13 mouse cellular contexts compared by ENCODE assay signal in the genomic region with DNA sequence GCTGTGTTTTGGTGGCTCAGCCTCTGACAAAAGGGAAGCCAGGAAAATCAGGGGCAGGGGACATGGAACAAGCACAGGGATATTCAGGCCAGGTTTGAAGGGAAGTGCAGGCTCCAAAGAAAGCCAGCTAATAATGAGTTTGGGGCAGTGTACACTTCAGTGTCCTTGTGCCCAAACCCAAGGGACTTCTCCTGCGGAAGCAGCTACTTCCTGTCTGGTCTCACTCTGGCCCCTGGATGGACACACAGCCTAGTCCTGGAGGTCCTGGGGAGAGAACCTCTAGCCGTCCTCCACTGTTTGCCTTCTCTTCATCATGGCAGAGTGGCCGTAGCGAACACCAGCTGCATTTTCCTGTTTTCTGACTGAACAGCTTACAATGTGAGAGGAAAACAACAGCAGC.
DNase-seq lines count a peak whose midpoint lies in the region; ATAC-seq and TF ChIP-seq lines count a peak whose summit lies in the region.
"Had no signal": no experiment of that assay in that cellular context is flagged by ENCODE, and none has a peak within 500 bp of the region (broad histone marks: within the 10 kb centered on the region; RNA-seq: fewer than 3 reads in every experiment).

No protein-coding gene starts in this region.

- no peak overlapping the region for H3K9ac ChIP-seq in kidney, embryonic 15.5 days
- no peak overlapping the region for H3K9ac ChIP-seq in liver, embryonic 14.5 days (replicated peaks)
- H3K9ac ChIP-seq in heart, embryonic 13.5 days = no peak overlapping the region
- H3K9ac ChIP-seq in heart, embryonic 16.5 days (ENCODE audit: low read length) = no peak overlapping the region
- H3K9ac ChIP-seq: embryonic facial prominence, embryonic 12.5 days; hindbrain, embryonic 15.5 days had no signal

- H3K27me3 ChIP-seq in kidney, embryonic 15.5 days = no peaks in the 10 kb centered on the region
- H3K27me3 ChIP-seq in liver, embryonic 14.5 days (ENCODE audit: control insufficient read depth, insufficient read depth, low read length) = no peaks in the 10 kb centered on the region
- H3K27me3 ChIP-seq in heart, embryonic 13.5 days (replicated peaks) = no peaks in the 10 kb centered on the region
- H3K27me3 ChIP-seq in heart, embryonic 16.5 days (ENCODE audit: control insufficient read depth, insufficient read depth, low read length) = no peaks in the 10 kb centered on the region
- H3K27me3 ChIP-seq: embryonic facial prominence, embryonic 12.5 days; hindbrain, embryonic 15.5 days had no signal

- no peaks in the 10 kb centered on the region for H3K36me3 ChIP-seq in kidney, embryonic 15.5 days
- no peaks in the 10 kb centered on the region for H3K36me3 ChIP-seq in liver, embryonic 14.5 days (replicated peaks; ENCODE audit: control insufficient read depth, insufficient read depth, low read depth)
- no peaks in the 10 kb centered on the region for H3K36me3 ChIP-seq in heart, embryonic 13.5 days
- H3K36me3 ChIP-seq in heart, embryonic 16.5 days (ENCODE audit: control insufficient read depth, insufficient read depth) = no peaks in the 10 kb centered on the region
- H3K36me3 ChIP-seq: embryonic facial prominence, embryonic 12.5 days had no signal

- no peaks in the 10 kb centered on the region for H3K9me3 ChIP-seq in kidney, embryonic 15.5 days (replicated peaks)
- H3K9me3 ChIP-seq in liver, embryonic 14.5 days (ENCODE audit: control insufficient read depth, low read length) = no peaks in the 10 kb centered on the region
- no peaks in the 10 kb centered on the region for H3K9me3 ChIP-seq in heart, embryonic 13.5 days
- no peaks in the 10 kb centered on the region for H3K9me3 ChIP-seq in heart, embryonic 16.5 days (replicated peaks; ENCODE audit: control insufficient read depth, low read length)
- H3K9me3 ChIP-seq: embryonic facial prominence, embryonic 12.5 days; hindbrain, embryonic 15.5 days had no signal

- DNase-seq in kidney, postnatal 25 days = no peak
- no peak for DNase-seq in liver, embryonic 14.5 days (ENCODE audit: low read depth in 3 of 3, low spot score in 3 of 3)
- DNase-seq in liver = no peak
- DNase-seq in spleen, postnatal 10 days (ENCODE audit: low spot score in 2 of 2) = no peak
- DNase-seq: adrenal gland, postnatal 25 days; cerebellum, adult 2 months; kidney, adult 11 months; lung, postnatal 36 days had no signal

- H3K4me2 ChIP-seq in kidney, embryonic 15.5 days = no peak overlapping the region
- 0 out of 2 replicates have a peak overlapping the region, but pooled peaks have one; percentile 2 for H3K4me2 ChIP-seq in liver, embryonic 14.5 days (ENCODE audit: low read depth)
- H3K4me2 ChIP-seq in heart, embryonic 13.5 days = no peak overlapping the region
- H3K4me2 ChIP-seq in heart, embryonic 16.5 days (ENCODE audit: low read depth, low read length) = no peak overlapping the region
- H3K4me2 ChIP-seq: embryonic facial prominence, embryonic 12.5 days; hindbrain, embryonic 15.5 days had no signal

- ATAC-seq in kidney, embryonic 15.5 days (replicated peaks; ENCODE audit: low FRiP score) = no peak; the same call in 1 of the 2 replicates
- no peak for ATAC-seq in liver, embryonic 14.5 days (ENCODE audit: insufficient read depth)
- ATAC-seq in heart, embryonic 13.5 days (ENCODE audit: extremely low read depth, insufficient number of reproducible peaks, low FRiP score, low TSS enrichment) = no peak
- ATAC-seq in heart, embryonic 16.5 days (replicated peaks; ENCODE audit: extremely low read depth, insufficient read depth, low FRiP score) = no peak

- H3K27ac ChIP-seq in kidney, embryonic 15.5 days = peak overlapping the region; percentile 83
- H3K27ac ChIP-seq in liver, embryonic 14.5 days = 0 out of 2 replicates have a peak overlapping the region, but pooled peaks have one; percentile 2
- 0 out of 2 replicates have a peak overlapping the region, but pooled peaks have one; percentile 20 for H3K27ac ChIP-seq in heart, embryonic 13.5 days (replicated peaks)
- 0 out of 2 replicates have a peak overlapping the region, but pooled peaks have one; percentile 29 for H3K27ac ChIP-seq in heart, embryonic 16.5 days (ENCODE audit: low read length)
- H3K27ac ChIP-seq: embryonic facial prominence, embryonic 12.5 days; hindbrain, embryonic 15.5 days had no signal

- no peak for TF ChIP-seq EP300 in liver, embryonic 14.5 days (IDR thresholded peaks at IDR 0.05; ENCODE audit: low read depth)

- TF ChIP-seq CTCF in liver, embryonic 14.5 days (IDR thresholded peaks at IDR 0.05; ENCODE audit: low read depth) = no peak

- WGBS in kidney, embryonic 15.5 days = 19% methylated on average over 4 of the region's 4 CpGs
- 41% methylated on average over 4 of the region's 4 CpGs for WGBS in liver, embryonic 14.5 days (ENCODE audit: insufficient replicate concordance)
- WGBS in heart, embryonic 13.5 days = 56% methylated on average over 4 of the region's 4 CpGs
- WGBS in heart, embryonic 16.5 days = 55% methylated on average over 4 of the region's 4 CpGs

- H3K4me3 ChIP-seq in kidney, embryonic 15.5 days (replicated peaks) = no peak overlapping the region
- no peak overlapping the region for H3K4me3 ChIP-seq in liver, embryonic 14.5 days (ENCODE audit: insufficient read depth in 1 of 2, low read depth in 2 of 2, low read length in 2 of 2)
- no peak overlapping the region for H3K4me3 ChIP-seq in heart, embryonic 13.5 days
- no peak overlapping the region for H3K4me3 ChIP-seq in heart, embryonic 16.5 days (ENCODE audit: low read length)
- H3K4me3 ChIP-seq: embryonic facial prominence, embryonic 12.5 days; hindbrain, embryonic 15.5 days had no signal

- peaks cover 17% of the 10 kb centered on the region for H3K4me1 ChIP-seq in kidney, embryonic 15.5 days
- H3K4me1 ChIP-seq in liver, embryonic 14.5 days (replicated peaks; ENCODE audit: control insufficient read depth in 2 of 2, insufficient read depth in 2 of 2, low read length in 1 of 2) = peaks cover 22 to 31% of the 10 kb centered on the region in 2 experiments
- peaks cover 12% of the 10 kb centered on the region; the same call in 1 of the 2 replicates for H3K4me1 ChIP-seq in heart, embryonic 13.5 days
- no peaks in the 10 kb centered on the region for H3K4me1 ChIP-seq in heart, embryonic 16.5 days (ENCODE audit: control insufficient read depth, insufficient read depth, low read length)
- H3K4me1 ChIP-seq: embryonic facial prominence, embryonic 12.5 days; hindbrain, embryonic 15.5 days had no signal

Comparison
In these comparisons a context has a peak if more than half of its experiments do, and no peak if none do; other contexts are left out.
1. H3K27ac ChIP-seq: peak in every context shown above with its lines; median percentile 83 in kidney, embryonic 15.5 days; 29 in heart, embryonic 16.5 days; 20 in heart, embryonic 13.5 days; 2 in liver, embryonic 14.5 days.